Mouse (Mus musculus) gastrocnemius, postnatal 14 days (tissue): ENCODE results near the gene Olfr1098. TPM values are rescaled to one million over a fixed set of nuclear protein-coding genes. Genes with fewer than 3 reads are reported as not detected.

Experiments used
- DNase-seq: peaks from one replicate; pipeline ENCODE4 v3.0.0; 2021; ENCODE audit warnings: mixed read lengths
- intact Hi-C: fragments of 180-260 bp; cut with DNase I; formaldehyde crosslinking; loops from one replicate; pipeline ENCODE4 v1.15.1; 2025; ENCODE audit warnings: low total_unique reads
- long read RNA-seq, 2 experiments: library from polyadenylated mRNA; stranded (forward); transcript quantifications; one replicate each; pipeline ENCODE4 v2.0.0; 2021
- total RNA-seq, 2 experiments: library from RNA; stranded (reverse); gene quantifications; 2 replicates each; pipeline ENCODE4 v1.2.3; 2021

Gene Olfr1098
- total RNA-seq, result not detected
- long read RNA-seq, experiment 1, result 0 reads
- long read RNA-seq, experiment 2, result 0 reads

- intact Hi-C loops, result no loop called here
- DNase-seq, result no peak
Measured at GRCm38 (mm10) chr2:86924445-86924844, at the start of gene Olfr1098. Gene Olfr1098 (minus strand): TSS chr2:86924545.

- intact Hi-C loops, result no loop called here
- no peak for DNase-seq
Measured at GRCm38 (mm10) chr2:86960593-86960992, 36.2 kb upstream of the Olfr1098 start, which contains the start of gene Olfr1099. Gene Olfr1099 (minus strand): TSS chr2:86960693.

GRCm38 (mm10) chr2:86926557-86926956, 2.2 kb upstream of the Olfr1098 start:
- no peak for DNase-seq
- intact Hi-C loops, result no loop called here

GRCm38 (mm10) chr2:86905647-86906046, 18.7 kb downstream of the Olfr1098 start:
- no peak for DNase-seq

GRCm38 (mm10) chr2:86892116-86892515, 32.2 kb downstream of the Olfr1098 start, which contains the start of gene Olfr1097:
Gene Olfr1097 (minus strand): TSS chr2:86892216.
- no peak for DNase-seq
- intact Hi-C loops, result no loop called here

More at GRCm38 (mm10) chr2:86905647-86906046, 18.7 kb downstream of the Olfr1098 start:
- intact Hi-C loops, result no loop called here

GRCm38 (mm10) chr2:86874702-86875101, 49.6 kb downstream of the Olfr1098 start, which contains the start of gene Gm13723:
Gene Gm13723 (minus strand): TSS chr2:86874802.
- intact Hi-C loops, result no loop called here
- DNase-seq, result no peak

Other genes with a start within 250 kb of the Olfr1098 start
- gene Olfr1086, start 244.5 kb downstream of the Olfr1098 start, total RNA-seq, result not detected
- gene Olfr1087, start 226.2 kb downstream of the Olfr1098 start, total RNA-seq, result not detected
- not detected for gene Olfr1089, start 190.8 kb downstream of the Olfr1098 start, total RNA-seq
- gene Olfr1090, start 165.6 kb downstream of the Olfr1098 start, total RNA-seq, result not detected
- gene Olfr1093, start 142.1 kb downstream of the Olfr1098 start, total RNA-seq, result not detected
- not detected for gene Olfr141, start 114.5 kb downstream of the Olfr1098 start, total RNA-seq
- gene Olfr1094, start 99.9 kb downstream of the Olfr1098 start, total RNA-seq, result not detected
- not detected for gene Olfr1095, start 72.8 kb downstream of the Olfr1098 start, total RNA-seq
- not detected for gene Gm13723, start 49.7 kb downstream of the Olfr1098 start, total RNA-seq
- gene Olfr1097, start 32.3 kb downstream of the Olfr1098 start, total RNA-seq, result not detected
- gene Olfr1099, start 36.1 kb upstream of the Olfr1098 start, total RNA-seq, result not detected
- gene Olfr1100, start 55.4 kb upstream of the Olfr1098 start, total RNA-seq, result not detected
- not detected for gene Olfr1101, start 66.7 kb upstream of the Olfr1098 start, total RNA-seq
- not detected for gene Olfr1102, start 73.9 kb upstream of the Olfr1098 start, total RNA-seq
- gene Olfr1104, start 102.5 kb upstream of the Olfr1098 start, total RNA-seq, result not detected
- gene Olfr1105, start 112.0 kb upstream of the Olfr1098 start, total RNA-seq, result not detected
- not detected for gene Olfr1106, start 127.7 kb upstream of the Olfr1098 start, total RNA-seq
- not detected for gene Olfr1107, start 151.3 kb upstream of the Olfr1098 start, total RNA-seq
- not detected for gene Olfr1109, start 171.5 kb upstream of the Olfr1098 start, total RNA-seq
- not detected for gene Olfr259, start 190.0 kb upstream of the Olfr1098 start, total RNA-seq
- gene Olfr1110, start 215.8 kb upstream of the Olfr1098 start, total RNA-seq, result not detected
- gene Olfr1111, start 228.1 kb upstream of the Olfr1098 start, total RNA-seq, result not detected